Mouse (Mus musculus) megakaryocyte, adult 5-6 weeks (primary cell): ENCODE results near the gene 4930578G10Rik. TPM values are rescaled to one million over a fixed set of nuclear protein-coding genes. Genes with fewer than 3 reads are reported as not detected.
"Not testable (repeated sequence)": the region's sequence is repeated elsewhere in the genome, so short reads cannot be mapped to it uniquely, and the experiment has no call there.

Experiments used
- ATAC-seq: 2 replicates; pipeline ENCODE4 v1.8.0; 2016; ENCODE audit warnings: mild to moderate bottlenecking, inconsistent platforms; ENCODE audit not compliant: poor library complexity, severe bottlenecking
- total RNA-seq, 2 experiments: library from RNA; stranded (forward) in 1 of 2; stranded (reverse) in 1 of 2; fragments of 153-499, 151-499 nt in 1 of 2; fragments of 221-1000, 200-1000 nt in 1 of 2; gene quantifications; 2 replicates each; pipeline versions ENCODE4 v1.2.3 to v1.2.4; 2015 to 2017

Gene 4930578G10Rik
- total RNA-seq (2015) (not detected in 2 replicates), total RNA-seq (2017) (not detected in 2 replicates)

DNA sequence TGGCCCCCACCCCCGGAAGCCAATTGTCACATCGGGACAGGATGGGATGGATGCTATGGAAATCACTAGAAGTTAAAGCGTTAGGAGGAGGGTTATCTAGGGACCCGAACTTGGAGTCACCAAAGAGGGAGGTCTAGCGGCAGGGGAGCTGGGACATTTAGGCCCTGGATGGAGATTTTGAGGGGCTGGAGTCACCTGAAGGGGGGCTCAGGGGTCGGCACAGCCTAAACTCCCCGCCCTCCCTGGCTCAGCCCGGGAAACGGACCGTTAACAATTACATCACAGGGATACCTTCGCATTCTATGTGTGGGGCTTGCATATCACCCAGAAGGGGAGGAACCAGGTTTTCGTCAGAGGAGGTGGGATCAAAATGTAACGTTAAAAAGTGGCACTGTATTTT, at the start of gene 4930578G10Rik:
4930578G10Rik (plus strand) TSS at position 301 of the 400 bp plus-strand sequence.
- not testable (repeated sequence) for ATAC-seq

DNA sequence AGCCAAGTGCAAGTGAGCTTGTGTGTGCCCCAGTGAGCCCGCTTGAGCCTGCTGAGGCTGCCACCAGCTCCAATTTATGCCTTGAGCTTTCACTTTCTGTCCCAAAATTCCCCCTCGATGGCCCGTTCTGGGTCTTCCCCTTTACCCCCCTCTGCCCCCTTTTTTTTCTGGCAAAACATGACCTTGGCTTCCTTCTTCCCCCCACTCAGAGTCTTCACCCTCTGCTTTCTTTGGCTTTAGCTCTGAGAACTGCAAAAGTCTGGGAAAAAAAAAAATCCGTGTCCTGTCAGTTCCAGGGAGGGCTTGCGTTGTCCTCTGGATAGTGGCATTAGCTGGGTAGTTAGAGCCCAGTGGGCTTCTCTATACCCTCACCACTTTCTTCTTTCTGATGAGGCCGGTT, 21.1 kb downstream of the 4930578G10Rik start, which contains the start of gene Ccl19:
Ccl19 (minus strand) TSS at position 101 of the 400 bp plus-strand sequence.
- not testable (repeated sequence) for ATAC-seq

DNA sequence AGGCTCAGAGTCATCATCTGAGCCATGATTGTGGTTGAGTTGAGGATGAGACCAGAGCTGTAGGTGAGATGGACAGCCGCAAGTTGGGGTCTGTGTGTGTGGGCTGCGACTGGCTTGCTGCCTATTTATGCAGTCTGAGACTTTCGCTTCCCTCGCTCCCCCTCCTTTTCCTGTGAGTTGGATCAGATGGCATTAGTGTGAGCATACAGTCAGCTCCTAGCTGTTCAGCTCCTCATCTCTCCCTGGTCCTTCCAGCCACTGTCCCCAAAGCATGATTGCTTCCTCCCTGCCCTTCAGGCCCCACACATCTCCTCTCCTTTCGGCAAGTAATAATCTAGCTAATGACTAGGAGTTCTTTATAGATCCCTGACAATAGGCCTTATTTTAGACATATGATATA, 38.5 kb downstream of the 4930578G10Rik start, which contains the start of gene Ccl21a:
Ccl21a (minus strand) TSS at position 101 of the 400 bp plus-strand sequence.
- not testable (repeated sequence) for ATAC-seq

DNA sequence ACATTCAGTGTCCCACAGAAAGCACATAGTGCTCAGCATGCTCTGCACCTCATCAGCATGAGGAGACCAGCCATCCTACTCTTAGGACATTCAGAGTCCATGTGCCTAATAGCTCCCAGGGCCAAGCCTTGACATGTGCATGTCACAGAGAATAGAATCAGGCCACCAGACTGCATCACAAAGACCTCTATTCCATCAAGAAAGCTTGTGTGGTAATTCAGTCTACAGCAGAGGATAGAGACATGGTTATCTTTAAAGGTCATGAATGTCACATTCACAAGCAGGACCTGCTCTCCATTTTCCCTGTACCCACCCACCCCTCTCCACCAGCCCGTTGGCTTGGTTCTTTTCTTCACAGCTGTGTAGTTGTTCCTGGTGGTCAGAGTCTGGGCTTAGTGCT, 118.4 kb downstream of the 4930578G10Rik start, which contains the start of gene Fam205a1:
Fam205a1 (minus strand) TSS at position 101 of the 400 bp plus-strand sequence.
- ATAC-seq, result not testable (repeated sequence)

DNA sequence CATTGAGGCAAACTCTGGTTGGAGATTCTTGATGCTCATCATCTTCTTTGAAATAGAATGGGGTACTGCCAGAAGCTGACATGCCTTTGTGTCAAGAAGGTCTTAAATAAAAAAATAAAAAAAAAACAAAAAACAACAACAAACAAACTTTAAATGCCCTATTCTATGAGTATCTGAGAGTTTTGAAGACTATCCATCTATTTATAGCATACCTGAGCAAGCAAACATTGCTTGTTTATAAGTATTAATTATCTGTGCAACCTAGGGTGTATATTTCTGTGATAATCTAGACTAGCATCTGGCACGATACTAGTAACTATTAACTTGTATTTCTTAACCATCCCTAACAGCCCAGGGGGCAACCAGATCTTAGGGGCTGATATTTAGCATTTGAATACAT, 121.3 kb downstream of the 4930578G10Rik start, which contains the start of gene Gm12394:
Gm12394 (minus strand) TSS at position 101 of the 400 bp plus-strand sequence.
- not testable (repeated sequence) for ATAC-seq

DNA sequence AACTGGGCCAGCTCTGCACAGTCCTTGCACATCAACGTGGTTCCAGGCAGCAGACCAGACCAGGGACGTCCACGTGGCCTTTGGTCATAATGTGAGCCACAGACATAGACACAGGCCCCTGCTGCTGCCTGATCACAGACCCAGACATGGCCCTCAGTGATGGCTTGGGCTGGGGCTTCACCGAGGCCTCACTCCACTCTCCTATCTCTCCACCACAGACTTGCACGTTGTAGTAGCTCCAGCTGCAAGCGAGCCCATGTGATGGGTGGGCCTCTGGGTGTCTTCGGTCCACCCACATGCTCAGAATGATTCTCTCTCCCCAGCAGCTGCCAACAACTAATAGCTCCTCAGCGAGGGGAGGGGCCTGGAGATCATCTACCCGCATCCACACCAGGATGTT, 125.1 kb downstream of the 4930578G10Rik start:
- not testable (repeated sequence) for ATAC-seq

DNA sequence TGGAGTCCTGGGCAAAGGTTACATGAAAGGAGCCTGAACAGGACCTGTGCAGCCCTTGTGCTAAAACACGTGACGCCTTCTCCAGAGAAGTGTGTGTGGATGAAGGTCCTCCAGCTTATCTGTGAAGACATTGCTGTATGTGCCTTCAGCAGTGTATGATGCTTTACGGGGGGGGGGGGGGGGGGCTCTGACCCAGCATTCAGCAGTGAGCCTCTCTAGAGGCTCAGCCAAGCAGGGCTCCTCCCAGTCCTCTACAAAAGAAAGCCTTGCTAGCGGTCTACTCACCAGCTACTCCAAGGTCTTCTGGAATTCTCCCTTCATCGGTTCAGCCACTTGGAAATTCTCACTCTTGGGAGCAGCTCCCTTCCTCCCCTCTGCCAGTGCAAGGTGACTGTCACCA, 128.1 kb downstream of the 4930578G10Rik start:
- not testable (repeated sequence) for ATAC-seq

DNA sequence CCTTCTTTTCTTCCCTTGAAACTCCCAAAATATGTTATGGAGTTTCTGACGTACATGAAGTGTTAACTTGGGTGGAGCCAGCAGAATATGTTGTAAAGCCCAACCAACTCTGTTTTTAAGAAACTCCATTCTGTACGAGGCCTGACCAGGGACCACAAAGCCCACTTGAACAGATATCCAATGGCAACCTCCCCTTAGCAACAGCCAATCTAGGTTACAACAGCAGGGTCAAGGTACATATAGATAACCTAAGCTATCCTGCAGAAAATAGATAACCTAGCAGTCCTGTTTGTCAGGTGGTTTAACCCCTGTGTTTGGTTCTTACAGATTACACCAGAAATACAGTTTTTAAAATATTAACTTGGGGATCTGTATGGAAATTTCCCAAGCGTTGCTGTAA, 132.0 kb downstream of the 4930578G10Rik start:
- no peak for ATAC-seq

DNA sequence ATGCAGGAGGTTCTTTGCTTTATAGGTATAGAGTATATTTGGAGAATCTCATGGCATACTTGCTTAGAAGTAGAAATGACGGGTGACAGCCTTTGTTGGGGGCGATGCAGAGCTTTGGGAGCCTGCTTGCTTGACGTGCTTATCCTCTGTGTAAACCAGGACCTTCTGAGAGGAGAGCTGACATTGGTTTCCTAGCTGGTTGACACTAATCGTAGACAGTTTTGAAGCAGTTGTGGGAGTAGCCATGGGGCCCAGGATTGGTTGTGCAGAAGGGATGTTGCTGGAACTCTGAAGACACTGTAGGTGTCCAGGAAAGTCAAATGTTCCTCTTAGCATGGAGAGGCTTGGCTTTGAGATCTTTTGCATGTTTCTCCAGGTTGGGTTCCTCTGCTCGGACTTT, 132.8 kb downstream of the 4930578G10Rik start:
- ATAC-seq, result no peak

DNA sequence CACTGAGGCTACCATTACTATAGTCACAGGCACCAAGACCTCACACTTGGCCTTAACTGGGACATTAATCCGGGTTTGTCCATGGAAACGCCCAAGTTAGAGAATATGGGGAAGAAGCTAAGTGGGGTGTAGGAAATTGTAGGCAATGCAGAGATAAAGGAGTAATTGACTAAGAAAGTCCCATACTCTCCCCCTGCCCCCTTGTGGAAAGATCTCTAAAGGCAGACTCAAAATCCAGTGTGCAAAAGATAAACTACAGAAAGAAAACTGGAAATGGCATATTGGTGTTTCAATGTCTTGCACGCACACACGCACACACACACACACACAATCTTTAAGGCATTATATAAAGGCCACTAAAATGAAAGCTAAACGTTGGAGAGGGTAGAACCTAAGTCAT, 135.4 kb downstream of the 4930578G10Rik start:
- ATAC-seq, result no peak

DNA sequence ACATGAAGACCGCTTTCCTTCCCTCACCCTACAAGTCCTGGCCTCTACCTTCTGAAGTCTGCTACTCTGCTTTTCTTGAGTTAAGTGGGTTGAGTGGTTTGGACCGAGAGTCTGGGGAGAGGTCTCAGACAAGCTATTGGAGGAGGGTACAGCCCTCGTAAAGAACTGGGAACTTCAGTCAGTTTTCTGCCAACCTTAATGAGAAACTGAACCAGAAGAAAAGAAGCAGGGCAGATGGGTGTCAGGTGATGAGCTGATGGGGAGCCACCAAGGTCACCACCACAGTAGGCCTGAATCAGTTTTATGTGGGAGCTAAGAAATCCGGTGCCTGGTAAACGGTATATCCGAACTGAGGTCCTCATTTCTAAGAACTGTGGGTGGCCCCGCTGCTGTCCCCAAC, 136.8 kb downstream of the 4930578G10Rik start:
- no peak for ATAC-seq

DNA sequence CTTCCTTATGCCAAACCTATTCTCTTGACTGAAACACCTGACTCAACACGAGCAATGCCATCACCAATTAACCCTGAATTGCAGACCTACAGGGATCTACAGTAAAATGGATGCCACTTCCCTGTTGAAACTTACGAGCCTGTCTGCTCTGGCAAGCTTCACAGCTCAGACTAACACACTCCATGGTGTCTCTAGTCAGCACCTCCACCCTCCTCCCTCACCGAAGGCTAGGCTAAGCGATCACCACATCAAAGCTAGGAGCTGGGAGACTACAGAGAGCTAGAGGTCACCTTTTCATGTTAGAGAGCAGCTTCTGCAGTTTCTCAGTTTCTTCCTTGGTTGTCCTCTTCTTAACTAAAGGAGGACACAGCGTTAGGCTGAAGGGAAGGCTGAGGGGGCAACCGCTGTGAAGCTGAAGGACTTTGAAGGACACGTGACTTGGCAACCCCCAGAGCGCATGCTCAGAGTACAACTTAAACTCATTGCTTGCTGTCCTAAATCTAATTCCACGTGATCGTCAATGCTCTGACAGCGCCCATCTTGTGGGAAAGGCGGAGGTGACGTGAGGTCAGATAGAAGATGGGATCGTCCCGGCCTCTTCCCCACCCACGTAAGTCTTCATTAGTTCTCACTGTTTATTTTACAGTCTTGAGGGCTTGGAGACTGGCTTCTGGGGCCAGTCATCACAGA, 137.5 kb downstream of the 4930578G10Rik start:
- ATAC-seq, result no peak

DNA sequence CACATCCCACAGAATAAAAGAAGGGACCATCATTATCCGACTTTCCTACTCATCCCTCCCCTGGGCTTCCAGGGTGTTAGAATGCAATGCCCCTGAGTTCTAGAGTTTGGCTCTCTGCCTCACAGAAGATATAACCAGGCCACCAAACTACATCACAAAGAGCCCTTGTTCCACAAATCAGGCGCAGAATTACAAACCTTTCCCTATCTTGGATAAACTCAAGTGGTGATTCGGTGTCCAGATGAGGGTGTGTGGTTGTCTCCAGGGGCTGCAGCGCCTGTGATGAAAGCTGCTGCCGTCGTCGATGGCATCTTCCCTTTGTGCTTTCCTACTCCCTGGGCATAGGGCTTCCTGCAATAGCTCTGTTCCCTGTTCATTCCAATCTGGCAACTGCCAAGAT, 138.8 kb downstream of the 4930578G10Rik start, which contains the start of gene Fam205c:
Fam205c (minus strand) TSS at position 101 of the 400 bp plus-strand sequence.
- ATAC-seq, result no peak

DNA sequence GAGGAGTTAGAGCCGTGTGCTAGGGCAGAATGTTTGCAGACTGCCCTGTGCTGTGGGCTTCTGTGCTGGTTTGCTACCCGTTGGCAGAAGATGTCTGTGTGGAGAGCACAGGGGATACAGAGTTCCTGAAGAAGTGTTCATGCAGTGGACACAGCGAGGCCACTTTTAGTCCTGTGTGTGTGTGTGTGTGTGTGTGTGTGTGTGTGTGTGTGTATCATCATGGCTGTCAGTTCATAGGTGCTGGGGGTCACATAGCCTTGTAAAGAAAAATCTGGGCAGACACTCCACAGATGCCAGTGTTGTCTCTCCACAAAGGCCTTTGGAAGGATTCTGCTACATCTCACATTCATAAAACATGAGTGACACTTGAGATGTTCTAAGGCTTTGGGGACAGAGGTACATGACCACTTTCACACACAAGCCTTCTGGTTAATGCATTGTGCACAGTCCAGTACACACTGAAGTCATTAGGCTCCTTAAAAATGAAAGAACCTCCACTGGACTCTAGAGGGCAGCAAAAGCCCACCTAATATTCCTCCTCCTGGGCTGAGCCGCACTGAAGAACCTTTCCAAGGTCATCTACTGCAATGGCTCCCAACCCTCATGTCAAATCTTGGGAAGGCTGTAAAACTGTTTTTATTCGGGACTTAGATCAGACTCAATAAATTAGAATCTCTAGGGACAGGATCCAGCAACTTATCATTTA, 141.4 kb downstream of the 4930578G10Rik start:
- ATAC-seq, result peak; percentile 84

DNA sequence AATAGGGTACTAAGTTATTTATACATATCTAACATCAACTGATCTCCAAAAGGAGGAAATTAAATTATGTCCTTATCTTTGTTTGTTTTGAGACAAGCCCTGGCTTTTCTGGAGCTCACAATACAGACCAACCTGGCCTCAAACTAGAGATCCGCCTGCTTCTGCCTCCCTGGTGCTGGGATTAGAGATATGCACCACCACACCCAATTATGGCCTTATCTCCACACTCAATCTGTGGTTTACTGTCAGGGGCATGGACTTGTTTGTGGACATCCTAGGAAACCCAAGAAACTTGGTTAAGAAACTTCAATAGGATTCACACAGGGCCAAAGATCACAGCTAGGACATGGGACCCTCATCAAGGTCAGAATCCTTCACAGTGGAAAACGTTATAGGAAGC, 142.3 kb downstream of the 4930578G10Rik start:
- no peak for ATAC-seq

DNA sequence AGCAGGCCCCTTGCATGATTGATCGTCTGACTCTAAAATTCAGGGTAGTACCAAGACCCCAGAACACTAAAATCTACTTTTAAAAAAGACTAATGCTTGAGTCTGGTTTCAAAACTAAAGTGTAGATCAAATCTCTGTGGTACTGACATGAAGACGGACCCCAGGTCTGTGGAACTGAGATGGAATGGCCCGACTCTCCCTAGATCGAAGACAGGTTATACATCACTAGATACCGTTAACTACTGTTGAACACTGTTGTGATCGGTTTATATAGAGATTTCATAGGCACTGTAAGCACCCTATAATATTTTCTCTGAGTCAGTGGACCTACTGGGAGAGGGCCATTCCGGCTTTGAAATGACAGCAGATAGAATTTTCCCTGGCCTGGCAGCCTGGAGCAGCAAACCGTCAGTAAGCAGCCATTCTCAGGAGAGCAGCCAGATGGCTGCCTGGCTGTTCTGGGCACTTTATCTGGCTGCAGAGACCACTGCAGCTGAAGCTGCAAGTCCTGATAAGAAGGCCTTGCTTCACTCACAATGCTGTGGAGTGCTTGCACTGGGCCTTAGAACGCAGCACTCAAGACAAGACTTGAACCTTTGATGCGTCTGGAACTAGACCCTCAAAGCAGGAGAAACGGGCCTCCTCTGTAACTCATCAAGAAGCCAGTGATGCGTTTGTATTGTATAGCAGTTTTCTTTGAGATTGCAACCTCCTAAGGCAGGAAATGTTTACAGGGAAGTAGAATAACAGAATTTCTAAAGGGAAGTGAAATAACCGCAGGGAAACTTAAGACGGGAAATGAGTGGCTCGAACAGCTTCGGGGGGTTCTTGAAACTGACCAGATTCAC, 144.7 kb downstream of the 4930578G10Rik start:
- ATAC-seq, result peak; percentile 82

DNA sequence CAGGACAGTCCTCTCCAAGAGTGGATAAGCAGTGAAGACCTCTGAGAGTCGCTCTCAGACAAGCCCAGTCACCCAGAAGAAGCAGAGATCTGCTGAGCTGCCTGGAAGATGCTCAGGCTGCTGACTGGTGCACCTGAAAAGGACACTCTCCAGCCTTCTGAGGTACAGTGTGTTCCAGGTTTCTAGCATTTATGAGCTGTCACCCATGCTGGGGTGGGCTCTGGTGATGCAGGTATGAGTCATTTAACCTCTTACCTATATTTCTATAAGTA, 145.3 kb downstream of the 4930578G10Rik start:
- ATAC-seq, result no peak; the same call in 1 of the 2 replicates

DNA sequence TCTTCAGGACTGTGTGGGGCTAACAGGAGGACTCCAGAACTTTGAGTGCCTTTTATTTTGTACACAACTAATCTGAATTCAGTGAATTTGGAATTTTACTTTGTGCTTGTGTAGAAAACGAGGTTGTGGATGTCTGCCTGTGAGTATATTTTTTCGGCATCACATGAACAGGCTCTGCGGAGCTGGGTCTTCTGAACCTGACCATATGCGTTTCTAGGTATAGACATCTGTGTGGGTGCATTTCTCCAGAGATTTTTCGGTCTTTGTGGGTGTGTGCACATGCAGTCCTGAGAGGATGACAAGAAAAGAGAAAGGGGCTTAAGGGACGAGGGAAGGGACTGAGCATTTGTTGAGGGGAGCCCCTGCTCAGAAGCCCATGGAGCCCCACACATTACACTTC, 151.6 kb downstream of the 4930578G10Rik start:
- ATAC-seq, result no peak

DNA sequence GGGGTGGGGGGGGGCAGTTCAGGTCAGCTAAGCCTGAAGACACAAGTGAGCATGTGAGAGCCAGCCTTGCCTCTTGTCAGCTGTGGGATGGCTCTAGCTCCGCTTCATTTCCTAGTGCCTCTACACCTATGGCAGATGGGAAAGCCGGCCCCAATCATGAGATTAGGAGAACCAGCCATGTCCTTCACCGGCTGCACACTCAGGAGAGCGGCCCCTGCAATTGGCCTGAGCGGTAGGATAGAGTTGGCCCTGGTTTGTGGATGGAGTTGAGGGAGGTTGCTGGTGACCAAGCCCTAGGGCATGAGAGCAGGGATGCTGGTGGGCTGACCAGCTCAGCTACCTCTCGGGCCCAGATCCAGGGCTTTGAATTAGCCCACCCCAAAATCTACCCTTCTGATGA, 153.5 kb downstream of the 4930578G10Rik start:
- ATAC-seq, result no peak

DNA sequence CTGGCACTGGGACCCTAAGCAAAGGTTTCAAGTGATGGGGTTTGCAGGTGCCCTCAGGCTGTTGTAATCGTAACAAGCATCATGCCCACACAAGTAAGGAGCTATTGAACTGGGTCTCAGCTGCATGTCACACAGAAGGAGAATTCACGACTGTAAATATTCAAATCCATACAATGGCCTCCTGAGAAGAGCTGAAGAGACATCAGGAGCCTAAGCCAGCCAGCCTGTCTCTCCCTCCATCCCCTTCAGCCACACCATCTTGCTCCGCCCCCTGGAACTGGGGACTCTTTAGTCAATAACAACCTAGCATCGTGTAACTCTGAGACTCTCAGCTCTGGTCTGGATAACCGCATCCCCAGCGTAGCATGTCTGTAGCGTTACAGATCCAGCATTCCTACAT, 155.8 kb downstream of the 4930578G10Rik start:
- no peak for ATAC-seq

DNA sequence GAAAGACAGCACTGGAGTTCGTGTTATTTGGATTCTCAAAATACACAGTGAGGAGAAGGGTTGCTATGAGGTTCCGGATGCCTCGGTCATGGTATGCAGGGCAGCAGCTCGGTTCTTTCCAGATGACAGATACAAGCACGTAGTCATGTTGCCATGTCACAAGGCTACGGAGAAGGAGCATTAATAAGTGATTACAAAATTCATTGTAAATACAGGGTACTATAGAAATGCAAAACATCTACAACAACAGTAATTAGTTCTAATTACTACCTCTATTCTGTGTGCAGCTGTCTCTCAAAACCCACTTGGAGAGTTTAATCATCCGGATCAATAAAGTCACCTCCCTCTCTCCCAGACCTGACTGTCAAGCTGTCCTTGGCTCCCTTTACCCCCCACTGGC, 159.8 kb downstream of the 4930578G10Rik start:
- ATAC-seq, result no peak
